Mouse (Mus musculus): ENCODE measurements at regions not wholly inside any gene's neighbourhood (a gene's known extent, or its start where the extent isn't known, plus 50 kb on each side); places are given as distances from the start of the nearest gene placed in this dataset.

- TF ChIP-seq EP300 (optimal IDR thresholded peaks at IDR 0.05) (no peak), CTCF (IDR thresholded peaks at IDR 0.05; ENCODE audit: low read depth) (no peak)
Observed at GRCm38 (mm10) chr15:61454350-61454671, 531.5 kb upstream of the A1bg start.

All from stomach, postnatal 0 days (tissue).